Mouse (Mus musculus): Measurements from ENCODE around the gene 1700016D06Rik. TPM values are rescaled to one million over a fixed set of nuclear protein-coding genes. Genes with fewer than 3 reads are reported as not detected.

Gene 1700016D06Rik
- not detected for total RNA-seq (2022)

DNA sequence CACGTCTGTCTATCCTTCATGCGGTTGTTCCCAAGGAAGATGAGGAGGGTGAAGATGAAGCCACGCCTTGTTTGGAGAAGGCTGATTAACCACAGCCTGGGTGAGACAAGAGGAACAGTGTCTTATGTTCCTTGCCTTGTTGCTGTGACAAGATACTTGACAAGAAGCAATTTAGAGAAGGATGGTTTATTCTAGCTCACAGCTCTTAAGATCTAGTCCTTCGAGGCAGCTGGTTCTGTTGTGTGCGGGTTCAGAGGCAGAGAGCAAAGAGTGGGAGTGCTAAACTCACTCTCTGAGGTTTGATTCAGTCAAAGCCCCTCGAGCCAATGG, at the start of gene 1700016D06Rik:
Gene 1700016D06Rik (minus strand): TSS at position 31 of the 330 bp plus-strand sequence.
- DNase-seq: no peak

DNA sequence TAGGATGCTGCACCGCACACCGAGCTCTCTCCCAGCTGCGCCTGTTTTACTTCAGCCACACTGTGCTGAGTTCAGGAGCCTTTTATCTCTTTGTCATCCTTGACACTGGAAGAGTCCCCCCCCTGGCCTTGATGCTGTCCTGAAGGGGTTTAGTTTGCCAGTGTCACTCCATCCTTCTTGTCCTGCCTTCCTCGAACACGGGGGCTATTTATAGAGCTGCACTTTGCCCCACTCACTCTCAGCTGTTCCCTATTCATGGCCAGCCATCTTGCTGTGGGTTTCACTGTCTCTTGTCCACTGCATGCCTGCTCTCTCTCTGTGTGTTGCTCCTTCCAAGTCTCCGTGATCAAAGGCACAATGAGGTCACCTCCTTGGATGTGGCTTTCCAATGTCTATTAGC, 48.6 kb upstream of the 1700016D06Rik start:
- DNase-seq: no peak

DNA sequence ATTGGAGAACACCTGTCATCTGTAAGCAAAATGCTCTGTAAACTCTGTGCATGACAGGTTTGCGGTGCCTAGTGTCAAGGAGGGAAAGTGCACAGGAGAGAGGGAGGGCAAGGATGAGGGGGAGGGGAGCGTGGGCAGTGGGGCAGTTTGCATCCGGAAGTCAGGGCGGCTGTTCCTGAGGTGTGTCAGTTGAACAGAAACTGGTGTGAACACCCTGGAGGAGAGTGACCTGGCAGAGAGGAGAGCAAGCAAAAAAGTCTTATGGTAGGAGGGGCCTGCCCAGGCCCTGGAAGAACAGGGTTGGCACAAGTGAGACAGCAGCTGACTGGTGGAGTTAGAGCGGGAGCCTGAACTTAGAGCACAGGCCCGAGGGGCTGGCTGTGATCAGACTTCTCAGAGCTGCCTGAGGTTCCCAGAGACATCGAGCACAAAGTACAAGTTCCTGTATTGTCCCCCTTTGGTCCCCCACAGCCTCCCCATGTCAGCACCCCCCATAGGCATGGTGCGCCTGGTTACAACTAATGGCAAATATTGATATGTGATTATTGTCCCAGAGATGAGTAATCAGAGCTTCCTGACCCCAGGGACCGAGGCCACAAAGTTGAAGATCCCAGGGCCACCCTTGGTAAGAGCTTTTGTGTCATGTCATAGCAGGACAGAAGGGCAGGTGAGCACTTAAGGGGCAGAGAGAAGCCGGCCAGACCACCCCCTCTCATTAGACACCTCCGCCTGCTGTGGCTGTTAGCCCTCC, 46.2 kb upstream of the 1700016D06Rik start:
- no peak for DNase-seq

DNA sequence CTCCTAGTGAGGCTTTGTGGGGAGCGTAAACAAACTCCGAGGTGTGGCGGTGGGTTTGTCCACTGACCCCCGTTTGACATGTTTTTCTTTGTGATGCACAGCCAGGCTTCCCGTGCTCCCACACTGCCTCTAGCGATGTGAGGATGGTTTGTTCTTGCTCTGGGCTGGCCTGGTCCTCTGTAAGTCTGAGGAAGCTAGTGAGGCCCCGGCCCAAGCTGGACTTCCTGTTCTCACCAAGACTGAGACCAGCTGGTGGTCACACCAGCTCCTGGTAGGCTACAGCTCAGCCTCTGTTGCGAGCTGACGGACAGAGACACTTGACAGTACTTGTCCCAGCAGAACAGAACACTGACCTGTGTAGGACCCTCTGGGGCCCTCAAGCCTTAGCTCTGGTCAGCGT, 42.7 kb upstream of the 1700016D06Rik start:
- DNase-seq: no peak

DNA sequence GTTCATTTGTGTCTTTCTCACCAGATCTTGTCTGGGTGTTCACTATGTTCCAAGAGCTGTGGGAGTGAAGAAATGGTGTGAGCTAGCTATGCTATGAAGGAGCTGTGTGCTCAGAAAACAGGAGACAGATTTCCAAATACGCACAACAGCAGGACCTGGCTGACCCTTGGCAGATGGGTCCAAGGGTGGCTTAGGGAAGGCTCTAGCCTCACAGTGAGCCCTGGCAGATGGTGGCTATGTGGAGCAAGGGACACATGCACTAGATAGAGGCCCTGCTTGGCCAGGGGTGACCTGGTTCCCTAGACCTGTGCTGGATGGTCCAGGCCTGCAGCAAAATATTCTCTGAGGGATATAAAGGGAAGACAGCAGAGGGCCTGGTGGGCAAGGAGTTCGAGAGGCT, 40.0 kb upstream of the 1700016D06Rik start:
- DNase-seq: no peak

DNA sequence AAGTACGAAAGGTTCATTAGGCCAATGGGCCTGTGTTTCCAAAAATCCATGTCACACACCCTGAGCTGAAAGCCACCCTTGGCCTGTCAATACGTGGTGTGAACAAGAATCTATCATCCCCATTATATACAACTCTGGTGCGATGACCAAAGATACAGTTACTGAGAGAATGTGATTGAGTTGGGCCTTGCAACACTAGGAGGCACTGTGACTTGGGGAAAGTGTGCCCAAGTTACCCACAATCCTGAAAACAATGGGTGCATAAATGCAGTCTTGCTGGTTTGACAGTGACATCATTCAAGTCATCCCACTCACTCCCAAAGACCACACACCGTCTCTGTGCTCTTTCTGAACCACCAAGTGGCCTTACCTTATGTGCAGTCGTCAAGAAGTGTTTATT, 38.2 kb upstream of the 1700016D06Rik start:
- no peak for DNase-seq

DNA sequence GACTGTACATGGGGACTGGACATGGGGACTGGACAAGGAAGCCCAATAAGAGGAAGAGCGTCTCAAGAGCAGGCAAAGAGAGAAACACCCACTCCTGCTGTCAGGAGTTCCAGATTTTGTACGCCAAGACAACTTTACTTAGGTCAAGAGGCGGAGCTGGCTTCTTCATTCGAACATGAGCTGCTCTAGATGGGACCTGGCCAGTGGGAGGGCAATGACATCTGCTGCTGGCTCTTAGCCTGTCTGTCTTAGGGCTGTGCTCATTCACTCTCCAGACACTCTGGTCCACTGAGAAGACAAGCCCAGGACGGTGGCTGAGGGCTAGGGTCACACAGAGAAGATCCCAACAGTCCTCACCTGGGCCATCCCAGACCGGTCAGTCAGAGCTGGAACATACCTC, 36.2 kb upstream of the 1700016D06Rik start:
- no peak for DNase-seq

DNA sequence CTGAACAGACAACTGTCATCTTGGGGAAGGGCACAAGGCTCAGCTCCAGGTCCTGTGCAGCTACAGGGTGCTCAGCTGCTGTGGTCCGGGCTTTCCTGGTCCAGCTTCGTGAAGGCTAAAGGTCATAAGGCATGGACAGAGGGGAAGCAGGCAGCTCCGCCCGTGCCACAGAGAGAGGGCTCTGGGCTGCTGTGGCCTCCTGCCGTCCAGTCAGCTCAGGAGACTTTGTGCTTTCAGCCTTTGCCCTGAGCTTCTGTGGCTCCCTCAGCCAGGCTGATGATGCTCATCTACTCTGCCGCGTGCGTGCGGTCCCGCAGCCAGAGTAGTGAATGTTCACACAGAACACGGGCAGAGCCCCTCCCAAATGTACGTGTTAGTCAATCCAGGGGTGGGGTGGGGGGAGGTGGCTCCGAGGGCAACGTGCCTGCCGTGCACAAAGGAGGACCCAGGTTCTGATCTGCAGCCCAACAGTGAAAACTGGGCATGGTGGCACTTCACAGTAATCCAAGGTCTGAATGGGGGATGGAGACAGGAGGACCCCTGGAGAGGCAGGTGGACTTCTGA, 34.9 kb upstream of the 1700016D06Rik start:
- no peak for DNase-seq

DNA sequence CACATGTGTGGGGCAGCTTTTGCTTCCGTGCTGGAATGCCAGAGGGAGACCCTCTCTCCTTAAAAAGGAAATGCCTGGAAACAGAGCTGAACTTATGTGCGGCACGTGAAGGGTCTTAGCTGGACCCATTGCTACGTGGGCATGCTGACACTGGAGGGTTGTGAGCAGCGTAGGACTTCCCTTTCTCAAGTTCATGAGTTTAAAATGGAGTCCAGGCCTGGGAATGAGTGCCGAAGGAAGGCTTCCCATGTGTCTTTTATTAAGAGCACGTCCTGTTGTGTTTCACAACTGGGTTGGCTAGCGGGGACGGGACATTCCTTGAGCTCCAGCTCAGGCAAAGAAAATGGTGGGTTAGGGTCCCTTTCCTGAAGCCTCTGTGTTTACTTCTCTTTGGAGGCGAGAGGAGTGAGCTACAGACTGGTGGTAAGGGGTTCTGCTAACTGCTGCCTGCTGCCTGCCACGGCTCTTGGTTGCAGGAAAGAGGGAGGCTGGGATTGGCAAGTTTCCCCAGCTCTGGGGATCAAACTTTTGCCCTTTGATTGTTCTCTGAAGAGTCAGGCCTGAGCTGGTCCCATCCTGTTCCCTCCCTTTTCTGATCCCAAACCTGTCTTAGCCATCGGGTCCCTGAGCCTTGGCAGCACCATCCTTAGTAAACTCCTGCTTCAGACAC, 29.5 kb upstream of the 1700016D06Rik start:
- no peak for DNase-seq

DNA sequence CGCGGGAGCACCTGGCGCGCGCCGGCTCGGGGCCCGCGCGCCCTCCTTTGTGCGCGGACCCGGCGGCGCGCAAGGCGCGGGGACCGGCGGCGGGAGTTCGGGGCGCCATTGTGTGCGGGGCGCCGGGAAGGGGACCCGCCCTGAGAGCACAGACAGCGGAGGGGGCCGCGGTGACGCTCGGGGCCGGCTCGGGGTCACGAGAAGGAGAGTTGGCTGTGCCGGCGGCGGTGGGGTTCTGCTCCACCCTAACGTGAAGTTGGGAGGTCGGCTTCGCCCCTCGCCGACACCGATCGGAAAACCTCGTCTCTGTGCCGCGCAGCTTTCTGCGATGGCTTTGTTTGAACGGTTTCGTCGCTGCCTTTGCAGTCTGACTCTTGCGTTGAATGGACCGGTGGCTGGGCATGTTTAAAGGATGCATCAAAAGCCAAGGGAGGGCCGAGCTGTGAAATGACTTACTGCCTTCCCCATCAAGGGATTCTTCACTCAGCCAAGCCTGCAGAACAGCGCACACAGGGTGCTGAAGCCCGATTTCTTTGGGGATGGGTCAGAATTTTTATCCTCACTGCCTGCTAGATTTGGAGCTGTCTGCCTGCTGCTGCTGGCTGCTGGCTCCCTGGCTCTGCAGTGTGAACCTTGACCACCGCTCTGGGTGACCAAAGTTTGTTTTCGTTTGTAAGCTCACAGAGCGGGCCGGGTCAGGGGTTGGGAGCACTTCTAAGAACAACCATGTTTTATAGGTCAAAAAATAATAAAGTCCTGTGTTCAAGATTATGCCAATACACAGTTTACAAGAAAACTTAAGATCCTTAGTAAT, 27.8 kb upstream of the 1700016D06Rik start:
- DNase-seq: no peak

DNA sequence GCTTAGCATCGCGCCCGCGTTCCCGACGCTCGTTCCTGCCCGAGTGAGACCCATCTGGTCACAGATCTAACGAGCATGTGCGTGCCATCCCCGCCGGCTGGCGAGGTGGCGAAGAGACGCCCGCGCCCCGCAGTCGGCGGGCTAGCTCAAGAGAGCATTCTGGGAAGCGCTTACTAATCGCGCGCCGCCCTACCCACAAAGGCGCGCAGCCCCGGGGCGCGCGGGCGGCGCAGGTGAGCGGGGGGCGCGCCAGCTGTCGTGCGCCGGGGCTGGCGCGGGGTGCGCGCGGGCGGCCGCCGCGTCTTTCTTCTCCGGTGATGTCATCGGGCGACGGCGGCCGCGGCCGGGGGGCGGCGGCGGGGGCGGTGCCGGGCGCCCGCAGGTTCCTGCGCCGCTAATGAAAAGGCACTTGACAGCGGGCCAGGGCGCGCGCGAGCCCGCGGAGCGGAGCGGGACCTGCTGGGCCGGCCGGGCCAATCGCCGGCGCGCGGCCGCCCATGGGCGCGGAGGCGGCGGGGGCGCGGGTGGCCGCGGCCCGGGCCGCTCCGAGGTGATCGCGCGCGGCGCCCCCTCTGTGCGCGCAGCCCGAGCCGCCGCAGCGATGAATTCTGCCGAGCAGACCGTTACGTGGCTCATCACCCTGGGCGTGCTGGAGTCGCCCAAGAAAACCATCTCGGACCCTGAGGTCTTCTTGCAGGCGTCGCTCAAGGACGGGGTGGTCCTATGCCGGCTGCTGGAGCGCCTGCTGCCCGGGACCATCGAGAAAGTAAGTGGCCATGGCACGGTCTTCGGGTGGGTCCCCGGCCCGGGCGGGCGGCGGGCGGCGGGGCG, 27.0 kb upstream of the 1700016D06Rik start, which contains the start of gene Arhgef7:
Gene Arhgef7 (plus strand): TSS at position 71 of the 831 bp plus-strand sequence.
- no peak for DNase-seq

DNA sequence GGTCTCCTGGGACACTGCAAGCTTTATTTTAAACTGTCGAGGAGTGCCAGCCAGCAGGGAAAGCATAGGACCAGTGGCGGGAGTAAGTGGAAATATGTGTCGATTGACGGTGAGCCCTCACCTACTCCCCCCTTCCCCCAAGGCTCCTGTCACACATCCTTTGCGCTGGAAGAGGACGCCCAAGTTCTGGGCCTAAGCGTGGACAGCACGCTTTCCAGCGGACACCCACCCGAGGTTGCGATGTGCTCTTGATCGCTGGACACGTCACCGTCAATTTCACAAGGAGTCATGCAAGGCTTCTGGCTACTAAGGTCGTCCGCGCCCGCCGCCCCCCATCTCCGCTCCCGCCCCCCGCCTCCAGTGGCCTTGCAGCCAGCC, 26.4 kb upstream of the 1700016D06Rik start:
- DNase-seq: no peak

DNA sequence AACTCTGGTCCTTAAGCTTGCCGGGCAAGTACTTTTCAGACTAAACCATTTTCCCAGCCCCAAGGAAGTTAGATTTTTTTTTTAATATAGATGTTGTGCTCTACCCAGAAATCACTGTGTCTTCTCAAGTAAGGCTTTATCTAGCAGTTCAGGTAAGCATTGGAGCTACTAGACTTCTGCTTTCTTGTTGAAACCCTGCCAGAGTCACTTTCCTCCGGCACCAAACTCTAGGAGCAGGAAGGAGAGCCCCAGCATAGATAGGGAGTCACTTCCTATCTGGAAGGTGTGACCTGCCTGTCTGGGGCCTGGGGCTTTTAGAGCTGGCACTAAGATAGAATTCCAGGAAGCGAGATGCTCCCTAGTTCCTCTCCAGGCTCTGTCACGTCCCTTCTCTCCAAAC, 16.3 kb upstream of the 1700016D06Rik start:
- DNase-seq: no peak

DNA sequence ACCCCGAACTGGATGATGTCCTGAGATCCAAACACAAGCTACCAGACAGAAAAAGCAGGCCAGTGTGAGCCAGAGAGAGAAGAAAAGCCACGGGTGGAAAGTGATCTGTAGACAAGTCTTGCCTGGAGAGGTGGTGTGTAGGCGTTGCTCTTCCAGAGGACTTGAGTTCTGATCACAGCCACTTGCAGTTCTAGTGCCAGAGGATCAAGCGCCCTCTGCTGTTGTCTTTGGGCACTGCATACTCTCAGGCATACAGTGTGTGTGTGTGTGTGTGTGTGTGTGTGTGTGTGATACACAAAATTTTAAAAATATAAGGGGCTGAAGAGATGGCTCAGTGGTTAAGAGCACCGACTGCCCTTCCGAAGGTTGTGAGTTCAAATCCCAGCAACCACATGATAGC, 11.4 kb upstream of the 1700016D06Rik start:
- no peak for DNase-seq

DNA sequence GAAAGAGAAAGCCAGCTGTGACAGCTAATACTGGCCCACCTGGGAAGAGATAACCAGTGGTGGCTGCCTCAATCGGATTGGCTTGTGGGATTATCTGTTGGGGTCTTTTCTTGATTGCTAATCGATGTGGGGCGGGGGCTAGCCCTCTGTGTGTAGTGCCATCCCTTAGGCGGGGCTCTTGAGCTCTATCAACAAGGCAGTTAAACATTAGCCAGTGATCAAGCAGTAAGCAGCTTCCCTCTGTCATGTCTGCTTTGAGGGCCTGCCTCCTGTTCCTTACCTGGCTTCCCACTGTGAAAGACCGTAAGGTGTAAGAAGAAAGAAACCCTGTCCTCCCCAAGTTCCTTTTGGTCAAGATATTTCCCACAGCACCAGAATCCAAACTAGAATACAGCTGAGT, 9.6 kb upstream of the 1700016D06Rik start:
- DNase-seq: no peak

DNA sequence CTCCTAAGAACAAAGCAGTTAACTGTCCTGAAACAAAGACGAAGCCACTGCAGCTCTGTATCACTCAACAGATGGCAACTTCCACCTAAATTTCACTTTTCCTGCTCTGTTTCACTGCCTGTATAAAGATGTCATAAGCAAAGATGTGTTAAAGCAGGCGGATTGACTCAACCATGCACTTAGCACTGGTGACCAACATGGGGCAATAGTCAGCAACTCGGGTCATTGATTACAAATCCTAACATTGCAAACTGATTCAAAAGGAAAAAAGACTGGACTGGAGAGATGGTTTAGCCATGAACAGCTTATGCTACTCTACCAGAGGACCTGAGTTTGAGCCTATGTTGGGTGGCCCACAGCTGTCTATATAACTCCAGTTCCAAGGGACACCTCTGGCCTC, 8.7 kb upstream of the 1700016D06Rik start:
- DNase-seq: no peak

DNA sequence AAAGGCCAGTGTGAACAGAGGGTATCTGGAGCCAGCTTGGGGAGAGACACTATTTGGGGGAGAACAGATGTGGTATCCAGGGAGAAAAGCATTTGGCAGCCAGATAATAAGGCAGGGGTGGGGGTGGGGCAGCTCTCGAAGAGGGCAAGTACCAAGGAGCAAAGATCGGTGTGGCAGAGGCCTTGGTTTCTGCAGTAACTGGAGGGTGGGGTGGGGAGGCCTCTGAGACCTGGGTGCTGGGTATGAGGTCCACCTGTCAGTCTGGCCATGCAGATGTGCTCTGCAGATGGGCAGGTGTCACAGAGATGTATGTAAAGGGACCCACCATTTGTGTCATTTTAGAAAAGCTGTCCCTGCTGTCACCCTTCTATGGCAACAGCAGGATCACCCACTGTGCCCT, 8.0 kb upstream of the 1700016D06Rik start:
- DNase-seq: no peak

DNA sequence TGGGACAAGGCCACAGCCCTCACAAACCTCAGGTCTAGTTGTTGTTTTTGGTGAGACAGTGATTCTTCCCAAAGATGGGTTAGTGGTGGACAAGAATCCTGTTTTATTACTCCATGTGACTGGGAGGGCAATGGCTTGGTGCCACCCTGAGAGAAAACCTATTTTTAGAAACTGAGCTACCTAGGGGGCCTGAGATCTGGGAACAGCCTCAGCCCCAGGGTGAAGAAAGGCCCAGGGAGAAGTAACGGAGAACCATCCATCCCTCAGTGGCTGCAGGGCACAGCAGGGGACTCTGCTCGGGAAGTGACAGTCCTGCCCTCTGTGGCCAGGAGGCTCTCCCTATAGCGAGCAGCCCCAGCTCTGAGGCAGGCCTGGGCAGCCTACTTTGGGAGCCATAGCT, 6.8 kb upstream of the 1700016D06Rik start:
- no peak for DNase-seq

DNA sequence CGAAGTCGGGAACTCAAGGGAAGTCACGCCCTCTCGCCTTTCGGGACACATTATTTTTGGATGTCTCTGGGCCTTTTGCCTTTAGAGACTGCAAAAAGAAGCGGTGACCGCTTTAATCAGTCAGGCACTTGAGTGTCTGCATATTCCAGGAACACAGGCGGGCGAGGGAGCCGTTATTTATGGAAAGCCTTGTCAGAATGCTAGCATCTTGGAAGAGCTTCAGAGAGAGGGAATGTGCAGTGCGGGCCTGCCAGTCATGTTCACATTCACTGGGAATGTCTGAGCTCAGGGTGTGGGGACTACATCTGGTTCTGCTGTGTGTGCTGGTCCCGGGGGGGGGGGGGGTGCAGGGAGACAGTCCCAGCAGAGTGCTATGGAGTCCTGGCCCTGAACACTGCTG, 5.0 kb upstream of the 1700016D06Rik start:
- no peak for DNase-seq

DNA sequence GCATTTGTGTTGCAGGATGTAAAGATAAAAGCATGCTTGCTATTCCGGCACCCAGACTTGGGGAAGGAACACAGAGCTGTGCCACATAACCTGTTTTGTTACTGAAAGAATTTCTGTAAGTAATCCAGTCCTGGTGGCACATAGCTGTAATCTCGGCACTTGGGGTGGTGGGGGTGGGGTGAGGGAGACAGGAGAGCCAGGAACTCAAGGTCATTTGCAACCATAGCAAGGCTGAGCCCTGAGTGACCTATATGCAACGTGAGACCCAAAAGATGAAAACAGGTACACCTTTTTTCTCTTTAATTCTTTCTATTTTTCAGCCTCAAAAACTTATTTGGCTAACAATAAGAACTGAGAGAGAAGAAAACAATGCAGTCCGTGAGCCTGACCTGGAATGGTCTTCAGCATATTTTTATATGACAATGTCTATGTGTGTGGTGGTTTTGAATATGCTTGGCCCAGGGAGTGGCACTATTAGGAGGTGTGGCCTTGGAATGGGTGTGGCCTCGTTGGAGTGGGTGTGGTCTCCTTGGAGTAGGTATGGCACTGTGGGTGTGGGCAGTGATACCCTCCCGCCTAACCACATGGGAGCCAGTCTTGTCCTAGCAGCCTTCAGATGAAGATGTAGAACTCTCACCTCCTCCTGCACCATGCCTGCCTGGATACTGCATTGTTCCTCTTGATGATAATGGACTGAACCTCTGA, 4.0 kb upstream of the 1700016D06Rik start:
- no peak for DNase-seq

DNA sequence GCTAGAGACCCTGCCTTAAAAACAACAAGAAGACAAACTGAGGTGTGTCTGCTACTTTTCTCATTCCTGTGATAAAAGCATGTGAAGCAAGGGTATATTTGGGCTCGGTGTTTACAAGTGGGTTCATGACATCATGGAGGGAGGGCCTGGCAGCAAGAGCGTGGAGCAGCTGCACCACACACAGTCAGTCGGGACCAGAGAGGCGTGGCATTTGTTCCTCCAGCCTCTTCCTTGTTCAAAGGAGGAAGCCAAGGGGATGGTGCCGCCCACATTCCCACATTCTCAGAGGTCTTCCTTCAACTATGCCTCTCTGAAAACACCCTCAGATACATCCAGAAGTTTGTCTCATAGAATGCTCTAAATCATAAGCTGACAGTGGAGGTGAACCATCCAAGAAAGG, 2.9 kb upstream of the 1700016D06Rik start:
- no peak for DNase-seq

DNA sequence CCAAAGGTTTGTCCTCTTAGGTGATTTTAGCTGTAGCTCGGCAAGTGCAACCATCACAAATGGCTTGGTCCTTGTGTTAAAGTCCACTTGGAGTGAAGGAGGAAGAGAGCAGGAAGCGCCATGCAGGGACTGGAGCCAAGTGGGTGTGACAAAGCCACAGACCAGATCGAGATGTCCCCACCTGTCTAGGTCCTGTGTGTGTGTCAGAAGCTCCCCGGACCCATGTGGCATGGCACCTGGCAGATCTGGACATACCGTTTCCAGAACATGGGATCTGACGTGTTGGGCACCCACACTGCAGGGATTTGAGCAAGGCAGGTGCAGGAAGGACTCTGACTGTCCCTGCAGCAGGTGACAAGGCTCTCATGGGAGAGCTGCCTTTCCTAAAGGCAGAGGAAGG, 565 bp upstream of the 1700016D06Rik start:
- no peak for DNase-seq
